Mouse (Mus musculus) cortical plate, adult 2 months (tissue): Measurements from ENCODE around the gene Mnx1. TPM values are rescaled to one million over a fixed set of nuclear protein-coding genes. Genes with fewer than 3 reads are reported as not detected.
"Not testable (repeated sequence)": the region's sequence is repeated elsewhere in the genome, so short reads cannot be mapped to it uniquely, and the experiment has no call there.

Experiments used
- H3K27ac ChIP-seq: fragments of 200-500 bp; 2 replicates; pipeline ENCODE4 v1.5.1; 2012; ENCODE audit warnings: low read length, control low read depth, inconsistent platforms; ENCODE audit not compliant: insufficient read depth
- H3K4me1 ChIP-seq: fragments of 200-500 bp; 2 replicates; pipeline ENCODE4 v1.6.1; 2011; ENCODE audit warnings: low read length; ENCODE audit not compliant: control insufficient read depth, insufficient read depth
- H3K4me3 ChIP-seq: fragments of 200-500 bp; 2 replicates; pipeline ENCODE4 v1.5.1; 2011; ENCODE audit warnings: mild to moderate bottlenecking, low read length, control low read depth; ENCODE audit not compliant: insufficient read depth
- CTCF ChIP-seq: fragments of 200-500 bp; IDR thresholded peaks from 2 replicates; pipeline ENCODE4 v1.5.1; 2011; ENCODE audit warnings: mild to moderate bottlenecking, control low read depth, low read length; ENCODE audit not compliant: insufficient read depth; ENCODE audit errors: extremely low read depth
- POLR2A ChIP-seq: fragments of 200-500 bp; IDR thresholded peaks from 2 replicates; pipeline ENCODE4 v1.6.1; 2011; ENCODE audit warnings: mild to moderate bottlenecking, low read length, control low read depth; ENCODE audit not compliant: insufficient read depth; ENCODE audit errors: extremely low read depth
- polyA plus RNA-seq: library from polyadenylated mRNA; depleted of rRNA; stranded (reverse); fragments of >200 nt; gene quantifications from 2 replicates; pipeline ENCODE4 v1.2.3, GENCODE M21; 2012

The Mnx1 gene
- polyA plus RNA-seq, 1 experiment: not detected

- TF ChIP-seq POLR2A (no peak), CTCF (no peak)
- H3K4me3 ChIP-seq: no peak overlapping the region
- no peak overlapping the region for H3K27ac ChIP-seq
- H3K4me1 ChIP-seq: no peaks in the 10 kb centered on the region
These were observed 8.8 kb downstream of the Mnx1 start for GRCm38 (mm10) chr5:29469501-29469900.

GRCm38 (mm10) chr5:29468351-29469065 is 9.8 kb downstream of the Mnx1 start:
- Histone ChIP-seq H3K4me1 (no peaks in the 10 kb centered on the region), H3K4me3 (no peak overlapping the region), H3K27ac (no peak overlapping the region)
- TF ChIP-seq CTCF: no peak
- no peak for TF ChIP-seq POLR2A

GRCm38 (mm10) chr5:29467489-29468350 is 10.6 kb downstream of the Mnx1 start:
- Histone ChIP-seq H3K27ac (no peak overlapping the region), H3K4me1 (no peaks in the 10 kb centered on the region), H3K4me3 (0 out of 2 replicates have a peak overlapping the region, but pooled peaks have one; percentile 15)
- no peak for TF ChIP-seq POLR2A
- TF ChIP-seq CTCF: no peak

GRCm38 (mm10) chr5:29462943-29463686 is 15.2 kb downstream of the Mnx1 start:
- Histone ChIP-seq H3K4me1 (no peaks in the 10 kb centered on the region), H3K4me3 (no peak overlapping the region), H3K27ac (no peak overlapping the region)
- no peak for TF ChIP-seq POLR2A
- TF ChIP-seq CTCF: no peak

GRCm38 (mm10) chr5:29456895-29457656 is 21.2 kb downstream of the Mnx1 start:
- H3K4me3 ChIP-seq: no peak overlapping the region
- no peak overlapping the region for H3K27ac ChIP-seq
- H3K4me1 ChIP-seq: no peaks in the 10 kb centered on the region
- TF ChIP-seq CTCF (no peak), POLR2A (no peak)

GRCm38 (mm10) chr5:29452352-29452751 is 25.9 kb downstream of the Mnx1 start:
- Histone ChIP-seq H3K4me1 (no peaks in the 10 kb centered on the region), H3K27ac (no peak overlapping the region), H3K4me3 (no peak overlapping the region)
- TF ChIP-seq CTCF (no peak), POLR2A (no peak)

GRCm38 (mm10) chr5:29445275-29445674 is 33.0 kb downstream of the Mnx1 start:
- H3K4me1 ChIP-seq: no peaks in the 10 kb centered on the region
- H3K4me3 ChIP-seq: no peak overlapping the region
- TF ChIP-seq POLR2A: no peak
- no peak for TF ChIP-seq CTCF
- H3K27ac ChIP-seq: no peak overlapping the region

GRCm38 (mm10) chr5:29436728-29437127 is 41.5 kb downstream of the Mnx1 start:
- H3K27ac ChIP-seq, H3K4me3 ChIP-seq, H3K4me1 ChIP-seq: not testable (repeated sequence)

GRCm38 (mm10) chr5:29435491-29435890 is 42.8 kb downstream of the Mnx1 start:
- H3K27ac ChIP-seq: no peak overlapping the region
- H3K4me1 ChIP-seq: peaks cover 5% of the 10 kb centered on the region
- TF ChIP-seq CTCF (no peak), POLR2A (no peak)
- H3K4me3 ChIP-seq: peak overlapping the region; percentile 46
